Mouse (Mus musculus) spleen, adult 2 months (tissue): ENCODE measurements at regions not wholly inside any gene's neighbourhood (a gene's known extent, or its start where the extent isn't known, plus 50 kb on each side); places are given as distances from the start of the nearest gene placed in this dataset.

ENCODE experiments used
- CTCF ChIP-seq: fragments of 200-500 bp; IDR thresholded peaks from 2 replicates; pipeline ENCODE4 v1.5.1; 2011; ENCODE audit warnings: mild to moderate bottlenecking, inconsistent platforms; ENCODE audit not compliant: insufficient read depth, insufficient read length, insufficient replicate concordance; ENCODE audit errors: extremely low read depth
- POLR2A ChIP-seq: fragments of 200-500 bp; IDR thresholded peaks from 2 replicates; pipeline ENCODE4 v1.6.1; 2011; ENCODE audit warnings: low read depth, low read length, inconsistent platforms

GRCm38 (mm10) chr1:83495022-83495421 is 87.0 kb upstream of the Sphkap start:
- no peak for TF ChIP-seq CTCF
- no peak for TF ChIP-seq POLR2A
